Mouse (Mus musculus) forebrain, embryonic 11.5 days (tissue): ENCODE measurements around the gene Ifit1bl2. TPM values are rescaled to one million over a fixed set of nuclear protein-coding genes. Genes with fewer than 3 reads are reported as not detected.

Experiments
- polyA plus RNA-seq: library from polyadenylated mRNA; unstranded; fragments of >200 nt; fragmentation: Nextera tagmentation; extraction: Ambion mirVana; gene quantifications from 2 replicates; pipeline ENCODE4 v1.2.1, GENCODE M21; 2014

Gene Ifit1bl2
- polyA plus RNA-seq, 1 experiment from 2014 or later: 0.09 TPM

Other genes starting within 250 kb of the Ifit1bl2 start
- gene Ch25h, start 165.6 kb downstream of the Ifit1bl2 start, polyA plus RNA-seq: 0.45 and 0.75 TPM in 2 replicates
- 20.9 and 21.5 TPM in 2 replicates for gene Lipa, start 113.3 kb downstream of the Ifit1bl2 start, polyA plus RNA-seq
- gene Ifit2, start 90.0 kb downstream of the Ifit1bl2 start, polyA plus RNA-seq: 4.9 and 6.4 TPM in 2 replicates
- gene Ifit3, start 57.2 kb downstream of the Ifit1bl2 start, polyA plus RNA-seq: 0.25 and 0.52 TPM in 2 replicates
- 0.08 TPM in 1 of 2 replicates, not detected in the other for gene Ifit1bl1, start 38.8 kb downstream of the Ifit1bl2 start, polyA plus RNA-seq
- 0.21 TPM in 1 of 2 replicates, not detected in the other for gene Ifit3b, start 32.8 kb downstream of the Ifit1bl2 start, polyA plus RNA-seq
- 0.20 TPM in 1 of 2 replicates, not detected in the other for gene Ifit1, start 128 bp upstream of the Ifit1bl2 start, polyA plus RNA-seq
- 0.91 and 1.3 TPM in 2 replicates for gene Slc16a12, start 106.5 kb upstream of the Ifit1bl2 start, polyA plus RNA-seq
- 10.7 and 11.5 TPM in 2 replicates for gene Pank1, start 238.7 kb upstream of the Ifit1bl2 start, polyA plus RNA-seq